Mouse (Mus musculus) gastrocnemius, postnatal 36 days (tissue): ENCODE data around the gene Snx4. TPM values are rescaled to one million over a fixed set of nuclear protein-coding genes. Genes with fewer than 3 reads are reported as not detected.
A peak's percentile ranks its signal among the peaks of the same experiment; 100 is the strongest.
"Not testable (repeated sequence)": the region's sequence is repeated elsewhere in the genome, so short reads cannot be mapped to it uniquely, and the experiment has no call there.

Experiments used
- DNase-seq, 2 experiments: peaks; one replicate each; pipeline ENCODE4 v3.0.0; 2022
- intact Hi-C: fragments of 180-260 bp; cut with DNase I; formaldehyde crosslinking; loops from one replicate; pipeline ENCODE4 v1.15.1; 2025
- long read RNA-seq, 2 experiments: library from polyadenylated mRNA; stranded (forward); transcript quantifications; one replicate each; pipeline ENCODE4 v2.0.0; 2021
- total RNA-seq, 2 experiments: library from RNA; stranded (reverse); gene quantifications; 2 replicates each; pipeline ENCODE4 v1.2.3; 2021

Snx4 gene
- total RNA-seq: 10 to 100 TPM; 13.0 to 13.4 TPM
- long read RNA-seq, experiment 1, transcript Snx4-201 (14 exons, 3,161 nt): major isoform, 9 of 15 reads
- long read RNA-seq, experiment 1, partial matches to known transcripts: 4 of 15 reads
- long read RNA-seq, experiment 1, other reads (novel, unspliced or antisense): 2 of 15 reads
- long read RNA-seq, experiment 2, transcript Snx4-201 (14 exons, 3,161 nt): major isoform, 11 of 21 reads
- long read RNA-seq, experiment 2, partial matches to known transcripts: 6 of 21 reads
- long read RNA-seq, experiment 2, other reads (novel, unspliced or antisense): 4 of 21 reads

- intact Hi-C loops: no loop called here
- DNase-seq: peak; percentile 91 to 93
These were observed at the start of gene Snx4 for GRCm38 (mm10) chr16:33251194-33252051. TSS of gene Snx4 (plus strand) at chr16:33251442.

GRCm38 (mm10) chr16:33210812-33211211, 40.4 kb upstream of the Snx4 start:
- no peak for DNase-seq
- intact Hi-C loops: no loop called here

GRCm38 (mm10) chr16:33216313-33217003, 34.8 kb upstream of the Snx4 start:
- intact Hi-C loops: no loop called here
- no peak for DNase-seq

GRCm38 (mm10) chr16:33217553-33218085, 33.6 kb upstream of the Snx4 start:
- DNase-seq, intact Hi-C loops: not testable (repeated sequence)

- intact Hi-C loops: no loop called here
- DNase-seq: no peak
These were observed 28.8 kb upstream of the Snx4 start for GRCm38 (mm10) chr16:33222482-33222881.

GRCm38 (mm10) chr16:33224381-33224780, 26.9 kb upstream of the Snx4 start:
- DNase-seq: no peak

GRCm38 (mm10) chr16:33234128-33234527, 17.1 kb upstream of the Snx4 start:
- intact Hi-C loops: no loop called here
- DNase-seq: no peak

More at GRCm38 (mm10) chr16:33224381-33224780, 26.9 kb upstream of the Snx4 start:
- intact Hi-C loops: no loop called here

- no peak for DNase-seq
- intact Hi-C loops: no loop called here
These were observed 15.1 kb upstream of the Snx4 start for GRCm38 (mm10) chr16:33236151-33236550.

- intact Hi-C loops: no loop called here
These were observed 11.9 kb upstream of the Snx4 start for GRCm38 (mm10) chr16:33239305-33239704.

GRCm38 (mm10) chr16:33242046-33242445, 9.2 kb upstream of the Snx4 start:
- intact Hi-C loops: no loop called here
- DNase-seq: no peak

More at GRCm38 (mm10) chr16:33239305-33239704, 11.9 kb upstream of the Snx4 start:
- DNase-seq: no peak

- intact Hi-C loops: no loop called here
- no peak for DNase-seq
These were observed 7.0 kb upstream of the Snx4 start for GRCm38 (mm10) chr16:33244136-33244691.

- intact Hi-C loops: no loop called here
- DNase-seq: no peak
These were observed 6.2 kb upstream of the Snx4 start for GRCm38 (mm10) chr16:33244933-33245470.

- no peak for DNase-seq
- intact Hi-C loops: no loop called here
These were observed 4.7 kb upstream of the Snx4 start for GRCm38 (mm10) chr16:33246526-33246925.

- DNase-seq: no peak
- intact Hi-C loops: no loop called here
These were observed 4.2 kb upstream of the Snx4 start for GRCm38 (mm10) chr16:33247006-33247405.

GRCm38 (mm10) chr16:33250651-33251120, 556 bp upstream of the Snx4 start:
- intact Hi-C loops: no loop called here
- no peak for DNase-seq

GRCm38 (mm10) chr16:33255601-33256000, 4.4 kb downstream of the Snx4 start:
- intact Hi-C loops: no loop called here
- no peak for DNase-seq

- DNase-seq: no peak
- intact Hi-C loops: no loop called here
These were observed 7.3 kb downstream of the Snx4 start for GRCm38 (mm10) chr16:33258530-33258929.

GRCm38 (mm10) chr16:33259824-33260223, 8.6 kb downstream of the Snx4 start:
- intact Hi-C loops: no loop called here
- no peak for DNase-seq

GRCm38 (mm10) chr16:33260825-33261224, 9.6 kb downstream of the Snx4 start:
- intact Hi-C loops: no loop called here
- no peak for DNase-seq

- no peak for DNase-seq
- intact Hi-C loops: no loop called here
These were observed 10.4 kb downstream of the Snx4 start for GRCm38 (mm10) chr16:33261584-33262061.
